Mouse (Mus musculus): ENCODE measurements around the gene Bmp8b. TPM values are rescaled to one million over a fixed set of nuclear protein-coding genes. Genes with fewer than 3 reads are reported as not detected.
"Not testable (repeated sequence)": the region's sequence is repeated elsewhere in the genome, so short reads cannot be mapped to it uniquely, and the experiment has no call there.

Gene Bmp8b
- polyA plus RNA-seq, 1 experiment from 2014 or later = 0.39 TPM

- Histone ChIP-seq H3K27me3 (replicated peaks; ENCODE audit: low read depth, poor library complexity, severe bottlenecking) (no peaks in the 10 kb centered on the region), H3K27ac (replicated peaks) (no peak overlapping the region), H3K4me3 (no peak overlapping the region), H3K4me1 (peaks cover 10% of the 10 kb centered on the region; the same call in 1 of the 2 replicates), H3K36me3 (replicated peaks) (no peaks in the 10 kb centered on the region), H3K9me3 (no peaks in the 10 kb centered on the region)
- DNase-seq (ENCODE audit: low spot score) = no peak
- 82% methylated on average over 2 of the region's 2 CpGs for WGBS
Observed at GRCm38 (mm10) chr4:123085290-123085689, 19.7 kb upstream of the Bmp8b start.

GRCm38 (mm10) chr4:123086381-123086780, 18.6 kb upstream of the Bmp8b start:
- WGBS = 93% methylated on average over 4 of the region's 4 CpGs
- peaks cover 10% of the 10 kb centered on the region; the same call in 1 of the 2 replicates for H3K4me1 ChIP-seq
- H3K36me3 ChIP-seq (replicated peaks) = no peaks in the 10 kb centered on the region
- no peaks in the 10 kb centered on the region for H3K9me3 ChIP-seq
- no peak for DNase-seq (ENCODE audit: low spot score)
- no peaks in the 10 kb centered on the region for H3K27me3 ChIP-seq (replicated peaks; ENCODE audit: low read depth, poor library complexity, severe bottlenecking)
- no peak overlapping the region for H3K27ac ChIP-seq (replicated peaks)
- no peak overlapping the region for H3K4me3 ChIP-seq

- 73% methylated on average over 5 of the region's 5 CpGs for WGBS
- no peak for DNase-seq (ENCODE audit: low spot score)
- Histone ChIP-seq H3K36me3 (replicated peaks) (no peaks in the 10 kb centered on the region), H3K27me3 (replicated peaks; ENCODE audit: low read depth, poor library complexity, severe bottlenecking) (no peaks in the 10 kb centered on the region), H3K4me1 (peaks cover 13% of the 10 kb centered on the region), H3K4me3 (no peak overlapping the region), H3K9me3 (no peaks in the 10 kb centered on the region), H3K27ac (replicated peaks) (no peak overlapping the region)
Observed at GRCm38 (mm10) chr4:123092621-123093020, 12.3 kb upstream of the Bmp8b start.

- H3K27ac ChIP-seq (replicated peaks) = no peak overlapping the region
- peaks cover 13% of the 10 kb centered on the region for H3K4me1 ChIP-seq
- H3K27me3 ChIP-seq (replicated peaks; ENCODE audit: low read depth, poor library complexity, severe bottlenecking) = no peaks in the 10 kb centered on the region
- DNase-seq (ENCODE audit: low spot score) = peak; percentile 40
- H3K9me3 ChIP-seq = no peaks in the 10 kb centered on the region
- no peaks in the 10 kb centered on the region for H3K36me3 ChIP-seq (replicated peaks)
- 58% methylated on average over 17 of the region's 17 CpGs for WGBS
- no peak overlapping the region for H3K4me3 ChIP-seq
Observed at GRCm38 (mm10) chr4:123093064-123093776, 11.7 kb upstream of the Bmp8b start.

GRCm38 (mm10) chr4:123093869-123094268, 11.1 kb upstream of the Bmp8b start:
- 58% methylated on average over 9 of the region's 9 CpGs for WGBS
- Histone ChIP-seq H3K36me3 (replicated peaks) (no peaks in the 10 kb centered on the region), H3K27me3 (replicated peaks; ENCODE audit: low read depth, poor library complexity, severe bottlenecking) (no peaks in the 10 kb centered on the region), H3K27ac (replicated peaks) (no peak overlapping the region), H3K4me1 (peaks cover 13% of the 10 kb centered on the region), H3K9me3 (no peaks in the 10 kb centered on the region), H3K4me3 (no peak overlapping the region)
- peak; percentile 34 for DNase-seq (ENCODE audit: low spot score)

- Histone ChIP-seq H3K4me1 (peaks cover 12% of the 10 kb centered on the region), H3K27me3 (replicated peaks; ENCODE audit: low read depth, poor library complexity, severe bottlenecking) (peaks cover 63% of the 10 kb centered on the region), H3K4me3 (peak overlapping the region; percentile 51), H3K27ac (replicated peaks) (no peak overlapping the region), H3K36me3 (replicated peaks) (no peaks in the 10 kb centered on the region), H3K9me3 (no peaks in the 10 kb centered on the region)
- 25% methylated on average over 24 of the region's 24 CpGs for WGBS
- no peak for DNase-seq (ENCODE audit: low spot score)
Observed at GRCm38 (mm10) chr4:123105451-123105790, 456 bp downstream of the Bmp8b start.

GRCm38 (mm10) chr4:123105929-123106328, 964 bp downstream of the Bmp8b start:
- H3K27ac ChIP-seq (replicated peaks); H3K9me3 ChIP-seq; H3K36me3 ChIP-seq (replicated peaks); DNase-seq (ENCODE audit: low spot score); H3K4me3 ChIP-seq: not testable (repeated sequence)
- 81% methylated on average over 7 of the region's 7 CpGs for WGBS
- H3K27me3 ChIP-seq (replicated peaks; ENCODE audit: low read depth, poor library complexity, severe bottlenecking) = peaks cover 63% of the 10 kb centered on the region
- peaks cover 12% of the 10 kb centered on the region for H3K4me1 ChIP-seq

GRCm38 (mm10) chr4:123106864-123107263, 1.9 kb downstream of the Bmp8b start:
- DNase-seq (ENCODE audit: low spot score) = no peak
- Histone ChIP-seq H3K27ac (replicated peaks) (no peak overlapping the region), H3K4me3 (no peak overlapping the region), H3K27me3 (replicated peaks; ENCODE audit: low read depth, poor library complexity, severe bottlenecking) (peaks cover 62% of the 10 kb centered on the region), H3K36me3 (replicated peaks) (no peaks in the 10 kb centered on the region), H3K9me3 (no peaks in the 10 kb centered on the region), H3K4me1 (peaks cover 12% of the 10 kb centered on the region)
- WGBS = 88% methylated on average over 2 of the region's 2 CpGs

- 89% methylated on average over 5 of the region's 5 CpGs for WGBS
- Histone ChIP-seq H3K9me3 (no peaks in the 10 kb centered on the region), H3K4me3 (no peak overlapping the region), H3K27ac (replicated peaks) (no peak overlapping the region), H3K4me1 (peaks cover 12% of the 10 kb centered on the region), H3K27me3 (replicated peaks; ENCODE audit: low read depth, poor library complexity, severe bottlenecking) (peaks cover 55% of the 10 kb centered on the region), H3K36me3 (replicated peaks) (no peaks in the 10 kb centered on the region)
- no peak for DNase-seq (ENCODE audit: low spot score)
Observed at GRCm38 (mm10) chr4:123108056-123108455, 3.1 kb downstream of the Bmp8b start.

GRCm38 (mm10) chr4:123110751-123111150, 5.8 kb downstream of the Bmp8b start:
- no peak overlapping the region for H3K4me3 ChIP-seq
- 90% methylated on average over 4 of the region's 4 CpGs for WGBS
- H3K36me3 ChIP-seq (replicated peaks) = no peaks in the 10 kb centered on the region
- H3K4me1 ChIP-seq = peaks cover under 1% of the 10 kb centered on the region; the same call in 1 of the 2 replicates
- no peak for DNase-seq (ENCODE audit: low spot score)
- no peaks in the 10 kb centered on the region for H3K9me3 ChIP-seq
- H3K27me3 ChIP-seq (replicated peaks; ENCODE audit: low read depth, poor library complexity, severe bottlenecking) = peaks cover 41% of the 10 kb centered on the region
- no peak overlapping the region for H3K27ac ChIP-seq (replicated peaks)

- not testable (repeated sequence) for DNase-seq (ENCODE audit: low spot score); H3K9me3 ChIP-seq; H3K4me3 ChIP-seq; H3K27ac ChIP-seq (replicated peaks); H3K36me3 ChIP-seq (replicated peaks); H3K4me1 ChIP-seq
- peaks cover 41% of the 10 kb centered on the region for H3K27me3 ChIP-seq (replicated peaks; ENCODE audit: low read depth, poor library complexity, severe bottlenecking)
- WGBS = 75% methylated on average over 10 of the region's 10 CpGs
Observed at GRCm38 (mm10) chr4:123111275-123111983, 6.5 kb downstream of the Bmp8b start.

GRCm38 (mm10) chr4:123112216-123112764, 7.3 kb downstream of the Bmp8b start:
- H3K36me3 ChIP-seq (replicated peaks) = no peaks in the 10 kb centered on the region
- H3K4me3 ChIP-seq = no peak overlapping the region
- no peak overlapping the region for H3K27ac ChIP-seq (replicated peaks)
- no peak for DNase-seq (ENCODE audit: low spot score)
- no peaks in the 10 kb centered on the region for H3K9me3 ChIP-seq
- H3K4me1 ChIP-seq = peaks cover 5% of the 10 kb centered on the region
- peaks cover 39% of the 10 kb centered on the region for H3K27me3 ChIP-seq (replicated peaks; ENCODE audit: low read depth, poor library complexity, severe bottlenecking)
- 81% methylated on average over 8 of the region's 8 CpGs for WGBS

- not testable (repeated sequence) for DNase-seq (ENCODE audit: low spot score); H3K27ac ChIP-seq (replicated peaks); H3K4me1 ChIP-seq; H3K4me3 ChIP-seq; H3K9me3 ChIP-seq; H3K36me3 ChIP-seq (replicated peaks)
- WGBS = 89% methylated on average over 4 of the region's 4 CpGs
- peaks cover 36% of the 10 kb centered on the region for H3K27me3 ChIP-seq (replicated peaks; ENCODE audit: low read depth, poor library complexity, severe bottlenecking)
Observed at GRCm38 (mm10) chr4:123114651-123115050, 9.7 kb downstream of the Bmp8b start.

Data from embryonic facial prominence, embryonic 10.5 days (tissue).